Mouse (Mus musculus): ENCODE results near the gene Srbd1. TPM values are rescaled to one million over a fixed set of nuclear protein-coding genes. Genes with fewer than 3 reads are reported as not detected.
A peak's percentile ranks its signal among the peaks of the same experiment; 100 is the strongest.

The Srbd1 gene
- polyA plus RNA-seq, 1 experiment from 2014 or later, result 4.0 TPM

- Histone ChIP-seq H3K9ac (replicated peaks; ENCODE audit: low read depth) (peak within 1 kb of the TSS; percentile 90), H3K27ac (ENCODE audit: low read length) (peak within 1 kb of the TSS; percentile 96), H3K4me3 (ENCODE audit: low read depth, low read length) (peak within 1 kb of the TSS; percentile 90), H3K27me3 (replicated peaks; ENCODE audit: insufficient read depth, low read length) (no peaks in the 10 kb centered on the region), H3K4me2 (replicated peaks; ENCODE audit: low read depth, low read length) (peak within 1 kb of the TSS; percentile 92), H3K36me3 (ENCODE audit: insufficient read depth, low read length) (no peaks in the 10 kb centered on the region), H3K9me3 (ENCODE audit: low read length) (no peaks in the 10 kb centered on the region), H3K4me1 (ENCODE audit: insufficient read depth, low read depth, low read length) (peaks cover 9% of the 10 kb centered on the region; the same call in 1 of the 2 replicates)
- WGBS, result under 1% methylated on average over 74 of the region's 115 CpGs
- ATAC-seq, result peak; percentile 72
- DNase-seq (ENCODE audit: low spot score), result peak; percentile 94
- TF ChIP-seq CTCF (IDR thresholded peaks at IDR 0.05), result peak; percentile 61
- TF ChIP-seq EP300 (IDR thresholded peaks at IDR 0.05), result no peak
Measured at GRCm38 (mm10) chr17:86167320-86168230, 22.6 kb upstream of the Srbd1 start, which contains the start of gene Prkce. Gene Prkce (plus strand): TSS chr17:86167785.

- H3K36me3 ChIP-seq (ENCODE audit: insufficient read depth, low read length), result no peaks in the 10 kb centered on the region
- H3K4me2 ChIP-seq (replicated peaks; ENCODE audit: low read depth, low read length), result peak overlapping the region; percentile 92
- TF ChIP-seq EP300 (IDR thresholded peaks at IDR 0.05) (no peak; the same call in 1 of the 2 replicates), CTCF (IDR thresholded peaks at IDR 0.05) (no peak)
- H3K27me3 ChIP-seq (replicated peaks; ENCODE audit: insufficient read depth, low read length), result no peaks in the 10 kb centered on the region
- H3K27ac ChIP-seq (ENCODE audit: low read length), result peak overlapping the region; percentile 96
- peak; percentile 88 for DNase-seq (ENCODE audit: low spot score)
- WGBS, result 0% methylated on average over 43 of the region's 46 CpGs
- peaks cover 9% of the 10 kb centered on the region; the same call in 1 of the 2 replicates for H3K4me1 ChIP-seq (ENCODE audit: insufficient read depth, low read depth, low read length)
- no peaks in the 10 kb centered on the region for H3K9me3 ChIP-seq (ENCODE audit: low read length)
- peak overlapping the region; percentile 90 for H3K9ac ChIP-seq (replicated peaks; ENCODE audit: low read depth)
- ATAC-seq, result peak; percentile 58
- peak overlapping the region; percentile 90 for H3K4me3 ChIP-seq (ENCODE audit: low read depth, low read length)
Measured at GRCm38 (mm10) chr17:86166567-86167319, 21.8 kb upstream of the Srbd1 start.

GRCm38 (mm10) chr17:86166051-86166566 lies 21.1 kb upstream of the Srbd1 start:
- Histone ChIP-seq H3K4me2 (replicated peaks; ENCODE audit: low read depth, low read length) (peak overlapping the region; percentile 92), H3K27me3 (replicated peaks; ENCODE audit: insufficient read depth, low read length) (no peaks in the 10 kb centered on the region), H3K4me1 (ENCODE audit: insufficient read depth, low read depth, low read length) (peaks cover 9% of the 10 kb centered on the region; the same call in 1 of the 2 replicates), H3K9me3 (ENCODE audit: low read length) (no peaks in the 10 kb centered on the region), H3K36me3 (ENCODE audit: insufficient read depth, low read length) (no peaks in the 10 kb centered on the region), H3K9ac (replicated peaks; ENCODE audit: low read depth) (peak overlapping the region; percentile 90), H3K4me3 (ENCODE audit: low read depth, low read length) (peak overlapping the region; percentile 90), H3K27ac (ENCODE audit: low read length) (peak overlapping the region; percentile 96)
- 1% methylated on average over 19 of the region's 19 CpGs for WGBS
- TF ChIP-seq CTCF (IDR thresholded peaks at IDR 0.05), result no peak
- TF ChIP-seq EP300 (IDR thresholded peaks at IDR 0.05), result peak; percentile 10; the same call in 1 of the 2 replicates
- ATAC-seq (no peak), DNase-seq (ENCODE audit: low spot score) (no peak)

- Histone ChIP-seq H3K9me3 (ENCODE audit: low read length) (no peaks in the 10 kb centered on the region), H3K36me3 (ENCODE audit: insufficient read depth, low read length) (no peaks in the 10 kb centered on the region)
- 41% methylated on average over 7 of the region's 7 CpGs for WGBS
Measured at GRCm38 (mm10) chr17:86164416-86164815, 19.4 kb upstream of the Srbd1 start.

GRCm38 (mm10) chr17:86162672-86163071 lies 17.7 kb upstream of the Srbd1 start:
- WGBS, result 67% methylated on average over 15 of the region's 15 CpGs
- H3K4me1 ChIP-seq (ENCODE audit: insufficient read depth, low read depth, low read length), result no peaks in the 10 kb centered on the region; the same call in 1 of the 2 replicates
- no peak overlapping the region for H3K4me3 ChIP-seq (ENCODE audit: low read depth, low read length)
- DNase-seq (ENCODE audit: low spot score), result no peak
- no peak overlapping the region for H3K9ac ChIP-seq (replicated peaks; ENCODE audit: low read depth)
- ATAC-seq, result no peak
- H3K27ac ChIP-seq (ENCODE audit: low read length), result no peak overlapping the region
- H3K27me3 ChIP-seq (replicated peaks; ENCODE audit: insufficient read depth, low read length), result no peaks in the 10 kb centered on the region
- H3K36me3 ChIP-seq (ENCODE audit: insufficient read depth, low read length), result no peaks in the 10 kb centered on the region
- TF ChIP-seq CTCF (IDR thresholded peaks at IDR 0.05) (no peak), EP300 (IDR thresholded peaks at IDR 0.05) (no peak)
- no peaks in the 10 kb centered on the region for H3K9me3 ChIP-seq (ENCODE audit: low read length)
- H3K4me2 ChIP-seq (replicated peaks; ENCODE audit: low read depth, low read length), result no peak overlapping the region

More at GRCm38 (mm10) chr17:86164416-86164815, 19.4 kb upstream of the Srbd1 start:
- Histone ChIP-seq H3K4me2 (replicated peaks; ENCODE audit: low read depth, low read length) (no peak overlapping the region), H3K27me3 (replicated peaks; ENCODE audit: insufficient read depth, low read length) (no peaks in the 10 kb centered on the region), H3K4me1 (ENCODE audit: insufficient read depth, low read depth, low read length) (peaks cover 9% of the 10 kb centered on the region; the same call in 1 of the 2 replicates), H3K4me3 (ENCODE audit: low read depth, low read length) (no peak overlapping the region), H3K27ac (ENCODE audit: low read length) (no peak overlapping the region; the same call in 1 of the 2 replicates), H3K9ac (replicated peaks; ENCODE audit: low read depth) (no peak overlapping the region)
- ATAC-seq (no peak), DNase-seq (ENCODE audit: low spot score) (peak; percentile 61)
- no peak for TF ChIP-seq CTCF (IDR thresholded peaks at IDR 0.05)
- TF ChIP-seq EP300 (IDR thresholded peaks at IDR 0.05), result no peak
